Mouse (Mus musculus): ENCODE results near the gene Hydin.
"Not testable (repeated sequence)": the region's sequence is repeated elsewhere in the genome, so short reads cannot be mapped to it uniquely, and the experiment has no call there.

Gene Hydin

DNA sequence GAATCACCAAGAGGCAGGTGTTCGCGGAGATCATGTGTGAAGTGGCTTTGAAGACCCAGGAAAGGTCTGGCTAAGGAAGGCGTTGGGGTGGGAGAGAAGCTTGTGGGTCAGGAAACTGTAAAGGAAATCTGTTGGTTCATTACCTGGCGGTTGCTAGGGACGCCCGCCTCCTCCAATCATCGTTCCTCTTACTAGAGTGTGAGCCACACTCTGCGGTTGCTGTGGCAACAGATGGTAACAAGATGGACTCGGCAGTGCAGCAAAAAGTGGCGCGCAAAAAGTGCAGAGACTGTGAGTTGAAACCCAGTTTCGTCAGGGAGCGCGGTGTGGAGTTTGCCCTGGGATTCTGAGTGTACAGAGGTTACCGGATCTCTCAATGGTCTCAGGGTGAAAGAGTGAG lies at the start of gene Hydin:
Gene Hydin, plus strand, starts transcription at position 237 of the 400 bp plus-strand sequence.
- no peak for DNase-seq (ENCODE audit: low read depth)

GRCm38 (mm10) chr8:110217198-110217597 lies 49.6 kb upstream of the Hydin start:
- no peak for DNase-seq (ENCODE audit: low read depth)

GRCm38 (mm10) chr8:110217681-110218131 lies 49.1 kb upstream of the Hydin start:
- peak; percentile 98 for DNase-seq (ENCODE audit: low read depth)

DNA sequence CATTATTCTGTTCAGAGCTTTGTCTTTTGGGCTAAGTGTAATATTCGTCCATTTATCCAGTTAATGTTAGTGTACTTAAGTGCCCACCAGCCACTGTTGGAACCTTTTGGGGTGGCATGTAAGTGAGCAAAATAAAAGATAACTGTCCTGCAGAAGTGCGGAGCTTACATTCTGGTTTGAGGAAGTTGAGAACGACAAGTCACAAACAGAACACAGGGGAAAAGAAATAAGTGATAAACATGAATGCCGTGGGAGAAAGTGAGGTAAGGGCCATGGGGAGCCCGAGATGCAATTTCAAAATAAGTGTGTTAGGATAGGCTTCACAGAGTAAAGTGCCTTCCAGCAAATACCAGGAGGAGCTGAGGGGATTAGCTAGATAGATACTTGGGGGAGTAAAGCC lies 48.3 kb upstream of the Hydin start:
- peak; percentile 8 for DNase-seq (ENCODE audit: low read depth)

DNA sequence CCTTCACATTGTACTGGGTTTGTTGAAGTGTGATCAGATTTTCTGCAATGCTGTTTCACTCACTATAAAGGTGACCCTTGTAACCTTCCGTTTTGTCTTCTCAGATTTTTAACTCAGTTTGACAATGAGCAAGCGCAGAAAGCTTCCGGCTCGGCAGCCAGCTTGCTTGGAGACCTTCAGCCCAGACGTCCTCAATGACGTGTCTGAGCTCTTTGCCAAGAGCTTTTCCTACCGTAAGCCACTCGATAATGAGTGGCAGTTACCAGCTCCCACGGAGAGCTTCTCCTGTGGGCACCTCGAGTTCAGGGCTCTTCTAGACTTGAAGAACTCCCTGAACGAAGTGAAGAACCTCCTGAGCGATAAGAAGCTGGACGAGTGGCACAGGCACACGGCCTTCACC lies 45.8 kb upstream of the Hydin start:
- no peak for DNase-seq (ENCODE audit: low read depth)

DNA sequence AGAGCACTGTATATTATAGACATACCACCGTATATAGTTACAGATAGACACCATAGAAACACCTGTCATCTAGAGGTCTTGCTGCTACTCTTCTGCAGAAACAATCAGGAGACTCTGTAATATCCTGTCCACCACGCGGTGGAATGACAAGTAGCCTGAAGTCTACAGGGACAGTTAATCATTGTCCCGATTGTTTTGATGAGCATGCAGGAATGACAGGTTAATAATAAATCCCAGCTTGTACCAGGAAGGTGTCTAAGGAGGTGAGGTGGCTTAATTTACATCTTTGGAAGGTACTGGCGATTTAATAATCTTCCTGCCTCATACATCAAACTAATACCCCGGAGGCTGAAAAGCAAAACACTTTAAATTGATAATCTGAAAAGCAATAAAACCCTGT lies 36.0 kb upstream of the Hydin start:
- no peak for DNase-seq (ENCODE audit: low read depth)

GRCm38 (mm10) chr8:110242278-110243177 lies 24.2 kb upstream of the Hydin start:
- no peak for DNase-seq (ENCODE audit: low read depth)

GRCm38 (mm10) chr8:110244566-110244965 lies 22.2 kb upstream of the Hydin start:
- no peak for DNase-seq (ENCODE audit: low read depth)

- DNase-seq (ENCODE audit: low read depth), result no peak
These were observed 19.5 kb upstream of the Hydin start for GRCm38 (mm10) chr8:110247238-110247637.

GRCm38 (mm10) chr8:110253986-110254385 lies 12.8 kb upstream of the Hydin start:
- DNase-seq (ENCODE audit: low read depth), result no peak

GRCm38 (mm10) chr8:110265796-110266305 lies 926 bp upstream of the Hydin start:
- no peak for DNase-seq (ENCODE audit: low read depth)

DNA sequence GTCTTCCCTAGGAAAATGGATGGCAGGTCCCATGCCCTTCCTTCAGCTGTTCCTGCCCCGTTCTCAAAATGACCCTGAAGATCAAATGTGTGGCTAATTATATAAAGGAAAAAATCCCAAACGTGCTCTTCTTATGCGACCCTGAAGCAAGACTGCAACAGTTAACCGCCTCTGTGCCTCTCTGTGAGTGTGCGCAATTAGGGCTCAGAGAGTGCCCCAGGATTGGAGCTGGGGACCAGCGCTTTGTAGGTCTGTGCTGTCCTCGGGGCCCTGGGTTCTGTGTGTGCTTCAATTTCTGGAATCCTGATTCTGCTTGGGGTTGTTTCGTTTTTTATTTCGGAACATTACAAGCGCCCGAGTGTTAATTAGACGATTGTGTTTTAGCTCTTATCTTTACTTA lies 491 bp downstream of the Hydin start:
- DNase-seq (ENCODE audit: low read depth), result no peak

GRCm38 (mm10) chr8:110270659-110271058 lies 3.9 kb downstream of the Hydin start:
- no peak for DNase-seq (ENCODE audit: low read depth)

DNA sequence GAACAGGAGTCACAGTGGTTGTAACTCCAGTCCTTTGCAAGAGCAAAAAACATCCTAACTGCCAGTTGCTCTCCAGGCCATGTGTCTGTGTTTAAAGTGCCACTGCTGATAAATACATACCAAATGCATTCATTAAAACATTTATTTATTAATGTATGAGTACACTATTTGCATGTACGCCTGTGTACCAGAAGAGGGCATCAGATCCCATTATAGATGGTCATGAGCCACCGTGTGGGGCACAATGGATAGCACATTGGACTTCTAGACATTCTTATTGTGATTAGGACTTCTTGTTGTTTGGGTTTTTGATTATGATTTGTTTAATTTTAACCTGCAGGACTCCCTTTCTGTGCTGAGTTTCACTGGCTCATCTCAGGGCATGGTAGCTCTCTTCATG lies 6.6 kb downstream of the Hydin start:
- no peak for DNase-seq (ENCODE audit: low read depth)

GRCm38 (mm10) chr8:110275465-110276258 lies 8.9 kb downstream of the Hydin start:
- DNase-seq (ENCODE audit: low read depth), result no peak

DNA sequence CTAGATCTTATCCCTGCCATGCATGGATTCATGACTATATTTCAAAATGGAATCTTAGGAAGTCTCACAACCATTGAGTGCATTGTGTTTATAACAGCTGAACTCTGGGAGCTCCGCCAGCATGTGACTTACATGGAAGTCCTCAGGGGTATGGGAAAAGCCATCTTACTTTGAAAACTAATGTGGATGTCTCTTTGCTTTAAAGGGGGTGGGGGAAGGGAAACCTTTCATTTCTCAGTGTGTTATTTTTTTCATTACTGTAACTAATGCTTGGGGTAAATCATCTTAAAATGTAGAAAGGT lies 9.4 kb downstream of the Hydin start:
- DNase-seq (ENCODE audit: low read depth), result no peak

- DNase-seq (ENCODE audit: low read depth), result no peak
These were observed 45.9 kb downstream of the Hydin start for GRCm38 (mm10) chr8:110312715-110313114.

DNA sequence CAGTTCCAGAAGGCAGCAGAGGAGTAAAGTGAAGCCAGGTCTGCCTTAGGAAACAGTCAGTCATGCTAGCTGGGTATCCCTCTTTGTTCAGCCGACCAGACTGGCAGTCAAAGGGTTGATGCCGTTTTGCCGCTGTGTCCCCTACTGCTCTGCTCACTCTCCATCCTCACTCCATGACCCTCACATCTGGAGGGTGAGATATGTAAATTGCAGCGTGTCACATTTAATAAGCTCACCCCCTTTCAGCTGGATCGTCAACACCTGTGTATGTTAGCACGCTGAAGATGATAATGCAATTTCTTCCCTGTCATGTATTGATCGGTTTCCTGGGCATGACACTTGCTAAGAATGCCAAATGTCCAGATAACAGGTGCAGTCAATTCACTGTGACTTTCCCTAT lies 49.0 kb downstream of the Hydin start:
- DNase-seq (ENCODE audit: low read depth), result no peak

DNA sequence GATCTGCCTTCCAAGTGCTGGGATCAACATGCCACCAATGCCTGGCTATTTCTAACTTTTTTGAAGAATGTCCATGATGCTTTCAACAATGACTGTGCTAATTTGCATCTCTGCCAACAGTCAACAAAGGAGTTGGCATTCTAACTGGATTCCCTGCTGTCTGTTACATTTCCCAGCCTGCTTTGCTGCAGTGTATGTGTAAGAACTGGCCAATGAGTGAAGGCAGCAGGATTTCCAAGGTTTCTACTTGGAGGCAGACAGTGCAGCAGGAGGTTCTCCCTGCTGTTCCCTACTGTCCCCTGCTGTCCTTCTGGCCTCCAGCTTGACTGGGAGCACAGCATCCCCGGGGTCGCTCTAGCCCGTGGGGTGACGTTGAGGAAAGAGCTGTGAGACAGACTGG lies 52.8 kb downstream of the Hydin start:
- no peak for DNase-seq (ENCODE audit: low read depth)

- DNase-seq (ENCODE audit: low read depth), result no peak
These were observed 54.7 kb downstream of the Hydin start for GRCm38 (mm10) chr8:110321446-110321845.

DNA sequence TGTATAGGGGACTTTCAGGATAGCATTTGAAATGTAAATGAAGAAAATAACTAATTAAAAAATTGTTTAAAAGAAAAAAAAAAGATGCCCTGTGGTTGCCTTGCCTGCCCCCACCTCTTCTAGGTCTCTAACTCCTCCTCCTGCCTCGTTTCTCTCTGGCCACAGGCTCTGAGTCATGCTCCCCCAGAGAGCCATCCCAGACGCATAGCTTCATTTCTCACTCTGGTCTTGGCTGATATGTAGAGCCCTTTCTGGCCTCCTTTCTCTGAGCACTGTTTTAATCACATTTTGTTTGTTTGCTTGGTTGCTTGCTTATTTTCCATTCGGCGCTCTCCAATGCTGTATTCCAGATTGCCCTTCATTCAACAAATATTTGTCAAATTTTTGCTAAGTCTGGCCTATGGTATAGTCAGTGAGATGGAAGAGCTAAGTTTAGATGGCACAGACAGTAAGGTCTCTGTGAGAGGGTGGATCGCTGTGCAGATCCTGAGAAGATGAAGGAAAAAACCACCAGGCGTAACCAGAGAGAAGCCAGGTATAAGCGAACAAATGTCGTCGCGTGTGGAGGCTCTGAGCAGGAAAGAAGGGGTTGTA lies 57.3 kb downstream of the Hydin start:
- DNase-seq (ENCODE audit: low read depth), result no peak

- DNase-seq (ENCODE audit: low read depth), result not testable (repeated sequence)
These were observed 60.3 kb downstream of the Hydin start for GRCm38 (mm10) chr8:110327120-110327519.

DNA sequence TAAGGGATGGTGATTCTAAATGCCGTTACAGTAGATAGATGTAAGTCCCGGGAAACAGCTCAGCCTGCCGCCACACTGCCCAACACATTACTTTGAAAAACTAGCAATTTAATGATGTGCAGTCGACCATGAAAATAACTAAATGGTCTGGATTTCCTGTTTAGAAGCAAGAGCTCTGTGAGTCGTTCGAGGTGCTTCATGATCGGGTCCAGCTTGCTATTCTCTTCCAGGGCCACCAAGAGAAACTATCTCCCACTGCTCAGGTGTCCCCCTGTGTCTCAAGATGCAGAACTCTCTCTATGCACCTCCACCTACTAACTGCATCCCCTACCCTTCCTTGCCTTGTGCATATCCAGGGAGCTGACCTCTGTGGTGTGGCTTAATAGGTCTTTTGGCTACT lies 66.6 kb downstream of the Hydin start:
- DNase-seq (ENCODE audit: low read depth), result no peak
